Mouse (Mus musculus): ENCODE measurements at regions not wholly inside any gene's neighbourhood (a gene's known extent, or its start where the extent isn't known, plus 50 kb on each side); places are given as distances from the start of the nearest gene placed in this dataset.

GRCm38 (mm10) chr11:112953491-112953890, 171.5 kb downstream of the Sox9 start:
- Histone ChIP-seq H3K27me3 (replicated peaks) (no peaks in the 10 kb centered on the region), H3K4me1 (ENCODE audit: control insufficient read depth in 1 of 2, insufficient read depth in 2 of 2) (peaks cover 0 to 3% of the 10 kb centered on the region in 2 experiments; a peak in 1 of 4 replicates), H3K79me2 (replicated peaks; ENCODE audit: control insufficient read depth, extremely low read depth, insufficient read depth, poor library complexity, severe bottlenecking) (no peaks in the 10 kb centered on the region), H3K4me2 (ENCODE audit: insufficient read depth, low read depth, poor library complexity, severe bottlenecking) (no peak overlapping the region), H3K4me3 (replicated peaks in 1 of 3; ENCODE audit: low read depth in 2 of 3, low read length in 2 of 3, poor library complexity in 1 of 3) (no peak overlapping the region), H3K36me3 (replicated peaks in 1 of 2; ENCODE audit: control insufficient read depth in 1 of 2, insufficient read depth in 1 of 2, low read length in 1 of 2) (no peaks in the 10 kb centered on the region), H3K9ac (ENCODE audit: insufficient read depth, low read depth) (no peak overlapping the region), H3K9me3 (replicated peaks; ENCODE audit: low read length) (no peaks in the 10 kb centered on the region), H3K27ac (ENCODE audit: insufficient read depth, low read depth) (no peak overlapping the region)
- in situ Hi-C loops (cut with MboI; ENCODE audit: low pct_ligation_motif_present, low pct_unique_long_range_greater_than_20kb, low sequenced_read_pairs) (no loop called here), dilution Hi-C loops (cut with MboI; ENCODE audit: extremely low pct_ligation_motif_present, extremely low pct_unique_long_range_greater_than_20kb, low sequenced_read_pairs) (no loop called here)
- TF ChIP-seq ZC3H11A (IDR thresholded peaks at IDR 0.05; ENCODE audit: low read depth, low read length) (no peak), SMC3 (IDR thresholded peaks at IDR 0.05; ENCODE audit: low read depth, low read length) (no peak), KAT2A (IDR thresholded peaks at IDR 0.05; ENCODE audit: insufficient replicate concordance, low read length) (no peak)
- no peak for DNase-seq (ENCODE audit: extremely low read depth)

- dilution Hi-C loops (cut with MboI; ENCODE audit: extremely low pct_ligation_motif_present, extremely low pct_unique_long_range_greater_than_20kb, low sequenced_read_pairs): no loop called here
- H3K9me3 ChIP-seq (replicated peaks; ENCODE audit: low read length): no peaks in the 10 kb centered on the region
- in situ Hi-C loops (cut with MboI; ENCODE audit: low pct_ligation_motif_present, low pct_unique_long_range_greater_than_20kb, low sequenced_read_pairs): no loop called here
Measured at GRCm38 (mm10) chr11:112956748-112957440, 174.9 kb downstream of the Sox9 start.

GRCm38 (mm10) chr11:112959609-112960008, 177.6 kb downstream of the Sox9 start:
- in situ Hi-C loops (cut with MboI; ENCODE audit: low pct_ligation_motif_present, low pct_unique_long_range_greater_than_20kb, low sequenced_read_pairs): no loop called here
- Histone ChIP-seq H3K79me2 (replicated peaks; ENCODE audit: control insufficient read depth, extremely low read depth, insufficient read depth, poor library complexity, severe bottlenecking) (no peaks in the 10 kb centered on the region), H3K9ac (ENCODE audit: insufficient read depth, low read depth) (no peak overlapping the region), H3K27me3 (replicated peaks) (no peaks in the 10 kb centered on the region), H3K36me3 (replicated peaks in 1 of 2; ENCODE audit: control insufficient read depth in 1 of 2, insufficient read depth in 1 of 2, low read length in 1 of 2) (no peaks in the 10 kb centered on the region), H3K4me3 (replicated peaks in 1 of 3; ENCODE audit: low read depth in 2 of 3, low read length in 2 of 3, poor library complexity in 1 of 3) (no peak overlapping the region), H3K4me1 (ENCODE audit: control insufficient read depth in 1 of 2, insufficient read depth in 2 of 2) (peaks cover 0 to 10% of the 10 kb centered on the region in 2 experiments; a peak in 2 of 4 replicates), H3K9me3 (replicated peaks; ENCODE audit: low read length) (no peaks in the 10 kb centered on the region), H3K27ac (ENCODE audit: insufficient read depth, low read depth) (no peak overlapping the region), H3K4me2 (ENCODE audit: insufficient read depth, low read depth, poor library complexity, severe bottlenecking) (no peak overlapping the region)
- TF ChIP-seq NRF1 (IDR thresholded peaks at IDR 0.05; ENCODE audit: low read depth, low read length) (no peak), MXI1 (IDR thresholded peaks at IDR 0.05; ENCODE audit: low read depth, low read length) (no peak), KAT2A (IDR thresholded peaks at IDR 0.05; ENCODE audit: insufficient replicate concordance, low read length) (no peak), RCOR1 (conservative IDR thresholded peaks at IDR 0.05; ENCODE audit: low read depth, low read length) (no peak), GABPA (IDR thresholded peaks at IDR 0.05; ENCODE audit: insufficient replicate concordance, low read depth, low read length) (no peak), USF1 (IDR thresholded peaks at IDR 0.05; ENCODE audit: low read depth, low read length) (no peak), MAX (IDR thresholded peaks at IDR 0.05; ENCODE audit: low read length) (no peak), HCFC1 (IDR thresholded peaks at IDR 0.05; ENCODE audit: low read depth, low read length) (no peak), ELF1 (IDR thresholded peaks at IDR 0.05; ENCODE audit: low read depth, low read length) (no peak), CTCF (conservative IDR thresholded peaks at IDR 0.05 in 1 of 2, IDR thresholded peaks at IDR 0.05 in 1 of 2; ENCODE audit: low read depth in 2 of 2, low read length in 2 of 2) (no peak)
- dilution Hi-C loops (cut with MboI; ENCODE audit: extremely low pct_ligation_motif_present, extremely low pct_unique_long_range_greater_than_20kb, low sequenced_read_pairs): no loop called here
- DNase-seq (ENCODE audit: extremely low read depth): no peak

More at GRCm38 (mm10) chr11:112956748-112957440, 174.9 kb downstream of the Sox9 start:
- Histone ChIP-seq H3K36me3 (replicated peaks in 1 of 2; ENCODE audit: control insufficient read depth in 1 of 2, insufficient read depth in 1 of 2, low read length in 1 of 2) (no peaks in the 10 kb centered on the region), H3K9ac (ENCODE audit: insufficient read depth, low read depth) (no peak overlapping the region), H3K27ac (ENCODE audit: insufficient read depth, low read depth) (no peak overlapping the region), H3K4me2 (ENCODE audit: insufficient read depth, low read depth, poor library complexity, severe bottlenecking) (no peak overlapping the region), H3K4me1 (ENCODE audit: control insufficient read depth in 1 of 2, insufficient read depth in 2 of 2) (peaks cover 0 to 10% of the 10 kb centered on the region in 2 experiments; a peak in 2 of 4 replicates), H3K4me3 (replicated peaks in 1 of 3; ENCODE audit: low read depth in 2 of 3, low read length in 2 of 3, poor library complexity in 1 of 3) (no peak overlapping the region), H3K27me3 (replicated peaks) (no peaks in the 10 kb centered on the region), H3K79me2 (replicated peaks; ENCODE audit: control insufficient read depth, extremely low read depth, insufficient read depth, poor library complexity, severe bottlenecking) (no peaks in the 10 kb centered on the region)
- TF ChIP-seq RCOR1 (conservative IDR thresholded peaks at IDR 0.05; ENCODE audit: low read depth, low read length): no peak
- no peak for TF ChIP-seq USF2 (conservative IDR thresholded peaks at IDR 0.05; ENCODE audit: low read depth, low read length)
- TF ChIP-seq ZC3H11A (IDR thresholded peaks at IDR 0.05; ENCODE audit: low read depth, low read length): no peak
- TF ChIP-seq USF1 (IDR thresholded peaks at IDR 0.05; ENCODE audit: low read depth, low read length): no peak
- no peak for TF ChIP-seq JUN (IDR thresholded peaks at IDR 0.05; ENCODE audit: insufficient read depth, low read depth, low read length)
- TF ChIP-seq MAX (IDR thresholded peaks at IDR 0.05; ENCODE audit: low read length): no peak
- TF ChIP-seq GABPA (IDR thresholded peaks at IDR 0.05; ENCODE audit: insufficient replicate concordance, low read depth, low read length): no peak
- no peak for TF ChIP-seq POLR2A (IDR thresholded peaks at IDR 0.05; ENCODE audit: low read depth, low read length)
- TF ChIP-seq MYC (IDR thresholded peaks at IDR 0.05; ENCODE audit: low read depth, low read length): no peak
- DNase-seq (ENCODE audit: extremely low read depth): no peak
